Mouse (Mus musculus): Measurements from ENCODE around the gene Hax1. TPM values are rescaled to one million over a fixed set of nuclear protein-coding genes. Genes with fewer than 3 reads are reported as not detected.
A peak's percentile ranks its signal among the peaks of the same experiment; 100 is the strongest.

Hax1 gene
- total RNA-seq (2021), result 100 to 1,000 TPM; 159 to 161 TPM
- long read RNA-seq, experiment 1, transcript Hax1-201 (7 exons, 1,139 nt), result major isoform, 78 of 95 reads
- long read RNA-seq, experiment 1, transcript Hax1-205 (7 exons, 1,092 nt), result minor isoform, 5 of 95 reads
- long read RNA-seq, experiment 1, partial matches to known transcripts, result 9 of 95 reads
- long read RNA-seq, experiment 1, other reads (novel, unspliced or antisense), result 2 of 95 reads
- long read RNA-seq, experiment 2, transcript Hax1-201 (7 exons, 1,139 nt), result major isoform, 37 of 44 reads
- long read RNA-seq, experiment 2, partial matches to known transcripts, result 1 of 44 reads
- long read RNA-seq, experiment 2, other reads (novel, unspliced or antisense), result 2 of 44 reads

DNA sequence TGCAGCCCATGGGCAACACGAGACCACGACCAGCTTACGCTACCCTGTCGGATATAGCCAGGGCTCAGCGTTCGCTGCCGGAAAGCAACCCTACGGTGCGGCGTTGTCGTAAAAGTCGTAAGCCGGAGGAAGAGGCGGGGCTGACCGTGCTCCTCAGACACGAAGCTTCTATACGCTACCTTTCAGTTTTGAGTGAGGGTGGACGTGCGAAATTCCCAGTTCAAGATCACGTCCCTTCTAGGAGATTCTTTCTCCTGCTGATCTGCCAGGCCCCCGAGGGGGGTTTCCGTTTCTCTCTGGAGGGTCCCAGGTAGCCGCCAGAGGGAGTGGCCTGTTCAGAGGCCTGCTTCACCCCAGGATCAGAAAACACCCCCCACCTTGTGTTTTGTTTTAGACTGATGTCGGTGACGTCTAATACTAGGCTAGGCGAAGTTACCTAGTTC is at the start of gene Hax1:
Gene Hax1, minus strand, starts transcription at position 169 of the 443 bp plus-strand sequence.
- DNase-seq, result peak; percentile 94 to 95

DNA sequence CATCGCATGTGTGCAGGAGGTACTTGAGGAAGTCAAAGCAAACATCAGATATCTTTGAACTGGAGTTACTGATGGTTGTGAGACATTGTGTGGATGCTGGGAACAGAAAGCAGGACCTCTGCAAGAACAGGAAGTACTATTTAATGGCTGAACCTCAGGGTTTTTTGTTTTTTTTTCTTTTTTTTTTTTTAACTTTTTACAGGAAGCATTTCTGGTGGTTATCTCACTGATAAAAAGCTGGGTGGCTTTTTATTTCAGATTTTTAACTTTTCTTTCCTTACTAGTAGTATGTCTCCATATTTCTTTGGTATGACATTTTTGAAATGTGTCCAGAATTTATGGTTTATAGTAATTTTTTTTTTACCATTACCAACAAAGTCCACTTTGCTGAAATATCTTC is 37.7 kb upstream of the Hax1 start:
- DNase-seq, result no peak

DNA sequence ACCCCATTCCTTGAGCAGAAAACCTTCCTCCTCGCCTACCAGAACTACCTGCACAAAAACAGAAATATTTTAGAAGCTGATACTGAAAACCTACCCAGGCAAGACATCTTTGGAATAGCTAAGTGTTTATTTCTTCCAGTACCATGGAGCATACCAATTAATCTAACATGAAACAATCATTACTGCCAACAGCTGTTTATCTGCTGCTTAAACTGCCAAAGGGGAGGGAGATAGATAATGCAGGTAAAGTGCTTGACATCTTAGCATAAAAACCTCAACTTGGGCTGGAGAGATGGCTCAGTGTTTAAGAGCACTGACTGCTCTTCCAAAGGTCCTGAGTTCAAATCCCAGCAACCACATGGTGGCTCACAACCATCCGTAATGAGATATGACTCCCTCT is 36.1 kb upstream of the Hax1 start:
- no peak for DNase-seq

DNA sequence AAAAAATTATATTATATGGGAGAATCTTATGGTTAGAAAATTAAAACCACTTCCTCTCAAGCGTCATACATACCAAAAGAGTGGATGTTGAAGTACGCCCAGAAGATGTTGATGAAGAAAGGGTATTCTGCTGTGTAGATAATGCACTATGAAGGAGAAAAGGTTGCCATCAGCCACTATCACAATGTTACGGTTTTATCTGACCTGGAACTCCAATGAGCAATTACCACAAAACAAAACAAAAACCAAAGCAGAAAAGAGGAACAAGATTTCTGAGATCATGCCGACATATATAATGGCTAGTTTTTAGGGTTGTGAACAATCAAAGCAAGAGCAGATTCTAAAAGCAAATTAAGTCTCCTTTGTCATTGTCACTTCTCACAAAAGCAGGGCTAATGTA is 18.0 kb upstream of the Hax1 start:
- DNase-seq, result no peak

DNA sequence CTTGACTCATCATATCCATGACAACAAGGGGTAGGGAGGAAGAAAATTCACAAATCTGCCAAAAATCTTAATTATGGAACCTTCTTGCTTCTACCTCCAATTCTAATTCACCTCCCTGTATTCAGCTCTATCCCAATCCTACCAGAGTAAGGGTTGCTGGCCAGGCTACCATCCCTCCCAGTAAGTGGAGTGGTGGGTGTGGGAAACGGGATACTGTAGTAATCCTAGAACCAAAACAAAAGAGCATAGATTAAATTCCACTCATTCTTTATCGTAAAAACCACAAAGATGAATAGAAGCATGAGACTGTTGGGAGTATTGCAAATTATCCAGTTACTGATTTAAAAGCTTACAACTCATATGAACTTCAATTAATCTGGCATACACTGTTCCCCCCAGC is 11.7 kb upstream of the Hax1 start:
- no peak for DNase-seq

DNA sequence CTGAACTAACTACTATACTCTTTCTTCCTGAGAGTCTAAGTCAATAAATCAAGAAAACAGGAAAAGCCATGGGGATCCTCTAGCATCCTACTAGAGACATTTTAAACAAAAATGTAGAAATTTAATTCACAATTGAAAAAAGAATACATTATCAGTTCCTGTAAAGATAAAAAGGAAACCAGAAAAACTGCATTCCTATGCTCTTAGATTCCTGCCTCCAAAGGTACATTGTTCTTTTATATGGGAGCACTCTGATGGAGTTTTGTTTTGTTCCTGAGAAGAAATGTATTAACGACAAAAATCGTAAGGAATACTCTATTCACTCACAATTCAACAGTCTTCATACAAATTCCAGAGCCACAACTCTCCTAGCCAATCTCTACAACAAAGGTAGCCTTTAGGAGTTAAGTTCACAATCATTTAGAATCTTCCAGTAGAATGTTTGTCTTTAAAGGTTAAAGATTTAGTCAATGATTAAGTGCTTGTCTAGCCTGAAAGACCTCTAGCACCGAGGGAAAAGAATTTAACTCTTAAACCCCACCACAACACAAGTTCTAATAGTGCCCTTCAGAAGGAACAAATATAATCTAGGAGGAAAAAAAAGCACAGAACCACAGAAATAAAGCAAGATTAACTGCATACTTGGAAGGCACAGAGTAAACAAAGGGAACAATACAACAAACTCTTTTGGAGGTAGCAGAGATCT is 5.7 kb upstream of the Hax1 start:
- no peak for DNase-seq

DNA sequence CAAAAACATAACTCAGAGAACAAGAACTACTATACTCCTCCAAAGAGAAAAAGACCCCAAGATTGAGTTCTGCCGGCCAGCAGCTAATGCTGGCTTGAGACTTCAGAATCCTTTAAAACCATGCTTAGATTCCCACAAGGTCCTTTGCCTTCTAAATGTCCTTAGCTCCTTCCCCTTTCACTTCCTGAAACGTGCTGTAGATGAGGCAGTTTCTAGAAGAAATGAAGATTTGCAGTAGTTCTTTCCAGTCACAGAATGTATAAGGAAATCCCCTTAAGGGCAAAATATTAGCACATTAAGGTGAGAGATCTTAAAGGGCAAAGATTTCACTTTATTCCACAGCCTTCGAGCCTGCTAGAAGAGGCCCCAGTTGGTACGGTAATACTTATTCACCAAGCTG is 1.2 kb upstream of the Hax1 start:
- DNase-seq, result no peak

DNA sequence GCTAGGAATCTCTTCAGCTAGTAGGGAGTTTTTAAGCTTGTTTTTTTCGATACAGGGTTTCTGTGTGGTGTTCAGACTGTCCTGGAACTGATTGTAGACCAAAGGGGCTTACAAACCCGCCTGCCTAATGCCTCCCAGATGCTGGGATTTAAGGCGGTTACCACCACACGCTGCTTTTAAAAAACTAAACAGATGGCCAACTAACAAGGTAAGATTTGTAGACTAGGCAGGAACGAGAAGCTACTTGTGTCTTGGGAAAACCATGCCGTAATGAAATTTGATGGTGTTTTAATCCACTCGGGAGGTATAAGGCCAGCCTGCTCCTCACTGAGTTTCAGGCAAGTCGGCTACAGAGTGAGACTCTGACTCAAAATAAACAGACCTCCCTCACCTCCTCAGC is 510 bp upstream of the Hax1 start:
- no peak for DNase-seq

DNA sequence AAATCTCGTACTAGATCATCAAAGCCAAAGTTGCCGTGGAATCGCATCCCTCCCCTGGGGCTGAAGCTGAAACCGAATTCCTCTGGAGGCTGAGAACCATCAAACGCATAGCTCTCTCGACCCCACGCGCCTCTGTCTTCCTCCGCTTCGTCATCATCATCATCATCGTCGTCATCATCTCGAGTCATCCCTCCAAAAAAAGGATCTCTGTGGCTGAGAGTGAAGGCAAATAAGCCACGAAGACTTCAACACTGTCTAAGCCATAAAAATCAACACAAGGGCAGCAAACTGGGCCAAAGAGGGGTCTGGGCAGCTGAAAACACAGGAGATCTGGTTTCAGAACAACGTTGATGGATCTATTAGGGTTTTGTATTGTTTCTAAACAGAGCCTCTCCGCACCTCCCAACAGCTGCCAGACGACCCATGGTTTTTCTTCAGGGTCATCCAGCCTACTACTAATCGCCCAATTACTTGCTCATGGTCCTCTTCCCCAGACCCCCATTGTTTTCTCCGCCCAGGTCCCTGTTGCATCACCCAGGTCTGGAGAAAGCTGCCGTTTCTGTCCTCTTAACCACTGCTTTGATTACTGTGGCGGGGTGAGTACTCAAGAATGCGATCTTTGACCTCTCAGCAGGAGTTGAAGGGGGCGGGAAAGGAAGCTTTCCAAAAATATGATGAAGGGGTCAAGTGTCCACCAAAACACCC is 637 bp downstream of the Hax1 start:
- DNase-seq, result peak; percentile 17 to 20

DNA sequence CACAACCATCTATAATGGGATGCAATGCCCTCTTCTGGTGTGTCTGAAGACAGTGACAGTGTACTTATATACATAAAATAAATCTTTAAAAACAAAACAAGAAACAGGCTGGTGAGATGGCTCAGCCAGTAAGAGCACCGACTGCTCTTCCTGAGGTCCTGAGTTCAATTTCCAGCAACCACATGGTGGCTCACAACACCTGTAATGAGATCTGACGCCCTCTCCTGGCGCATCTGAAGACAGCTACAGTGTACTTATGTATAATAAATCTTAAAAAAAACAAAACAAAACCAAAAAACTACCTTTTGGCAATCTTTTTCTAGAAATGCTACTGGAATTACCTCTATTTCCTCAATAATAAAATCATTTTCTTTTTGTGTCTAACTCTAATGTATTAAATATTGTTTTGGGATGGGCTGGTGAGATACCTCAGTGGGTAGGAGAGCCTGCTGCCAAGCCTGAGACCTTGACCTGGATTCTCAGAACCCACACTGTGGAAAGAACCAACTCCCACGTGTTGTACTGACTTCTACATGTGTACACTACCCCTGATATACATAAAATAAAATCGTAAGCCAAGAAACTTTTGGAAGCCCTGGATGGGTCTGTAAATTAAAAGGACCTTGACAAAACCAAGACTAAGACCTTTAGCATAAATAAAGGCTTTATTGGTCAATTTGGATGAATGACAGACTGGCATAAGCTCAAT is 3.6 kb downstream of the Hax1 start:
- DNase-seq, result peak; percentile 47 to 51

DNA sequence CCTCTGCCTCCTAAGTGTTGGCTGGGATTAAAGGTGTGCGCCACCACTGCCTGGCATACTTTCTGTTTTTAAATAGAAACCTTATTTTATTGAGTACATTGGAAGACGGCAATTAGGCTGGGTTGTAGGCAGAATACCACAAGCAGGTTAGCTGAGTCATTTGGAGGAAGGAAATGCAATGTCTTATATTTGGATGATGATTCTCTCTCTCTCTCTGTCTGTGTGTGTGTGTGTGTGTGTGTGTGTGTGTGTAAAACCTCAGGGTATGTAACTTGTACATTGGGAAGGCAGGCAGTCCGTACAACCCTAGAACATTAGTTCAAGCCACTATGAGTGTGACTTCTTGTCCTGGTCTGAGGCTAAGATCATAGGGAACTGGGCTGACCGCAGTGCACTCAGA is 10.8 kb downstream of the Hax1 start:
- no peak for DNase-seq

DNA sequence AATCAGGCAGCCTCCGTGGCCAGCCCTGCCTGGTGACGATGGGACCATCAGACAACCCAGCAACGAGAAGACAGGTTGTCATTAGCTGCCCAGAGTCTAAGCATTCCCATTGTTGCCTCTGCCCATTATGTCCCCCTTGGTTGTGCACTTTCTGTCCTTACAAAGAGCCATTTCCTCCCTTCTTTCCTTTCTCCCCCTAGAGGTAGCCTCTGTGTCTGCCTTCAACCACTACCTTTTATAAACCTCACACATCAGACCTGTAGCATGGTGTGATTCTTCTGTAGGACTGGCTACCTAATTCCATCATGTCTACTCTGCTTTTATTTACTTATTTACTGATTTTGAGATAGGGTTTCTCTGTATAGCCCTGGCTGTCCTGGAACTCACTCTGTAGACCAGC is 11.4 kb downstream of the Hax1 start:
- no peak for DNase-seq

DNA sequence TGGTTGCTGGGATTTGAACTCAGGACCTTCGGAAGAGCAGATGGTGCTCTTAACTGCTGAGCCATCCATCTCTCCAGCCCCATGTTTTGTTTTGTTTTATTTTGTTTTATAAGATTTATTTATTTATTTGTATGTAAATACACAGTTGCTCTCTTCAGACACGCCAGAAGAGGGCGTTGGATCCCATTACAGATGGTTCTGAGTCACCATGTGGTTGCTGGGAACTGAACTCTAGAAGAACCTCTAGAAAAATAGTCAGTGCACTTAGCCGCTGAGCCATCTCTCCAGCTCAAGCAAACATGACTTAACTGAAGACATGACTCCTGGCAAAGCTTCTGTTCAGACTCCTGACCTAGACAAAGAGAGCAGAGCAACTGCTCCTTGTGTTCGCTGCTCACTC is 16.2 kb downstream of the Hax1 start:
- DNase-seq, result no peak

DNA sequence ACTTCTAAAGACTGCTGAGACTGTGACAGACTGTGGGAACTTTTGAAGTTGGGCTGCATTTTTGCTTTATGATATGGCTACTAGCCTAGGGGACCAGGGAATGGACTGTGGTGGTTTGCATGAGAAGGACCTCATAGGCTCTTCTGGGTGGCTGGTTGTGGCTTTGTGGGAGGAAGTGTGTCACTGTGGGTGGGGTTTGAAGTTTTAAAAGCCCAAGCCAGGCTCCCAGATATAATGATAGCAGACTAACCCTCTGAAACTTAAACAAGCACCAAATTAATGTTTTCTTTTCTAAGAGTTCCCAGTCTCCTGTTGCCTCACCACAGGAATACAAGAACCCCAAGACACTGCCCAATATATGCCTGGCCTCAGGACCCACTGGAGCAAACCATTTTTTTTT is 21.7 kb downstream of the Hax1 start:
- DNase-seq, result no peak

DNA sequence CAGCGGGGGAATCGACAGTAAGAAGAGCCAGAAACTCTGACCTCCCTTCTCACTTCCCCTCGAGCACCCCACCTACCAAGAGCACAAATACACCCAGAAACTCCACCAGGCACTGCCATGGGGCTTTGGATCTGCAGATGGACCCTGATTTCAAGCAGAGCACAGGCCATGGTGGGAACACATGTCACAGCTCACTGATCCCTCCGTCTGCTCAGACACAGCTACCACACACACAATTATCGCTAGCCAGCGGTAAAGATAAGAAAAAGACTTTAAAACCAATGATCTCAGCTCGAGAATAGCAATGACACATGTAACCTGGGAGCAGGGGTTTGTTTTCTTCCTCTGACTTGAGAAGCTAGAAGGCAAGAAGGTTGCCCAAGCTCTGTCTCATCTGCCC is 30.1 kb downstream of the Hax1 start:
- DNase-seq, result no peak

DNA sequence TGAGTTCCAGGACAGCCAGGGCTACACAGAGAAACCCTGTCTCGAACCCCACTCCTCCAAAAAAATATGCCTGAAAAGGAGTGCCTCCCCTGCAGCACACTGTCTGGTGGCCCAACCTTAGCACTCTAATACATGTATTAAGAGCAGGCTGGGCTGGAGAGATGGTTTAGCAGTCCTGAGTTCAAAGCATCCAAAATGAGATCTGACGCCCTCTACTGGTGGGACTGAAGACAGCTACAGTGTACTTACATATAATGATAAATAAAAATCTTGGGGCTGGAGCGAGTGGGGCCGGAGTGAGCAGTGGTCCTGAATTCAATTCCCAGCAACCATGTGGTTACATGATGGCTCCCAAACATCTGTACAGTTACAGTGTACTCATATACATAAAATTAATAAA is 31.6 kb downstream of the Hax1 start:
- DNase-seq, result no peak

DNA sequence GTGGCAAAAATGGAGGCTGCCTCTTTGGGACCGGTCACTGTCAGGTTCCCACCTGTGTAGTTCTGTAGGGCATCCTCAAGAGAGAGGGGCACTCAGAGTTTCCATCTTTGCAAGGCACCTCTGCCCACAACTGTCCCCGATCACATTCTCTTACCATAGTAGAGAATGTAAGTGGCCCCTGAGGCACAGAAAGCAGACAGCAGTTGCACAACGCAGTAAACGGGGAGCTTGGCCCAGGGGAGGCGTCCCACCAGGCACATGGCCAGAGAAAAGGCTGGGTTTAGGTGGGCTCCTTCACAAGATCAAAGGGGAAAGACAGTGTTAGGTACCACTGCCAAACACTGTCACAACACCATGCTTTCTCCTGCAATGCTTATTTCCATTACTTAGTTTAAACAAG is 32.6 kb downstream of the Hax1 start:
- no peak for DNase-seq

DNA sequence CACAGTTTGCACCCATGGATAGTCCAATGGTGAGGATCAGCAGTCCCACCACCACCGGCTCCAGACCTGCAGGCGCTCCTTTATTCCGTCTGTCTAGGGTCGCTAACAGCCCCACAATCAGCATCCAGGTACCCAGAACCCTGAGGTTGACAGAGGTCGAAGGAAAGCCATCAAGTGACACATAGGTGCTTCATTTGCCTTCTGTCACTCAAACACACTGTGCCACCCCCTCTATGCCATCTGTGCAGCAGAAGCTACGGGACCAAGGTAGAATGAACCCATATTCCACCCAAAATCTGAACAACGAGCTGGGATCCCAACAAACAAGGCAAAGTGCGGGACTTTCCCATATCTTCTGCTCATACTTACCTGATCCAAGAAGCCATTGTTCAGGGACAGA is 33.0 kb downstream of the Hax1 start:
- DNase-seq, result no peak

DNA sequence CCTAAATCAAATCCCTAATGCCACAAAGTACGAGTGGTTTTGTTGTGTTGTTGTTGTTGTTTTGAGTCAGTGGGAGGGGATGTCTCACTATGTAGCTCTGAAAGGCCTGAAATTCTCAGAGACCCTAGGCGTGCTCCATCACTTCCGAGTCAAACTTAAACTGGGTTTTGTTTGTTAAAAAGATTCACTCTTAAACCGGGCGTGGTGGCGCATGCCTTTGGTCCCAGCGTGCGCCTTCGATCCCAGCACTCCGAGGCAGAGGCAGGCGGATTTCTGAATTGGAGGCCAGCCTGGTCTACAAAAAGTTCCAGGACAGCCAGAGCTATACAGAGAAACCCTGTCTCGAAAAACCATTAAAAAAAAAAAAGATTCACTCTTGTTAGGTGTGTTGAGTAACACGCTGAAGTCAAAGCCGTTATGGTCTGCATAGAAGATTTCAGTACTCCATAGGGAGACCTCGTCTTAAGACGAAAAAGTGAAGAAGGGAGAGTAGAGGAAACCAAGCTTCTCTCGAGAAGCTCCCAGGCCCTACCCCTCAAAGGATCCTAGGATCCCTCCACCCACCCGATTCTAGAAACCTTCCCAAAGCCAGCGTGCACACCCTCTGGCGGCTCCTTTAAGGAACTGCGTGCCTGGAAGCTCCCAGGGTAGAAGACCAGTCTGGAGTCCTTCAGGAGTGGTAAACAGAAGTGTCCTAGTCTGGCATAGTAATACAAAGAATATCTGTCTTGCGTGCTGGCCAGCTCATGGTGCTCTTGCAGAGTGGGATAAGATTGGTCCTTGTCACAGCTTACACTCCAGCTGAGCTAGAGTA is 34.4 kb downstream of the Hax1 start:
- peak; percentile 72 to 78 for DNase-seq

DNA sequence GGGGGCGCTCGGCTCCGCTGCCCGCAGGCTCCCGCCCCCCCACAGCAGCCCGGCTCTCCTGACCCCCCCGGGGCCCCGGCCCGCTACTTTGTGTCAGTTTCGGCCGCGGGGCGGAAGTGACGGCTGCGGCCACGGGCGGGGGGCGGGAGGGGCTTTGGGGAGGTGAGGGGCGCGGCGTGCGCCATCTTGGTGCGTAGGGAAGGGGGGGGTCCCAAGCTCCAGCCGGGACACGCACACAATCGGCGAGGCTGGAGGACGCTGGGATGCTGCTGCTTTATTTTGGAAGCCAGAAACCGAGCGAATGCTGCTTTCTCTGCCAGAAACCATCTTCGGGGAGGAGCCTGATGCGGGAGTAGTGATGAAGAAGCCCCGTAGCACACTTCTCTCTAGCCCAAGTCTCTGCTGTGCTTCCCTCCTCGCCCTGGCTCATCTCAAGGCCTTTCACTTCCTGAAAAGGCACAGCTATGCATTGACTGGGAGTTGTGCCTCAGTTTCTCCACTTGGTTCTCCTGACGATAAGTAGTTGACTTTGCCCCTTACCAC is 35.3 kb downstream of the Hax1 start, which contains the start of gene Atp8b2:
Gene Atp8b2, minus strand, starts transcription at position 288 of the 543 bp plus-strand sequence.
- DNase-seq, result peak; percentile 63 to 80

DNA sequence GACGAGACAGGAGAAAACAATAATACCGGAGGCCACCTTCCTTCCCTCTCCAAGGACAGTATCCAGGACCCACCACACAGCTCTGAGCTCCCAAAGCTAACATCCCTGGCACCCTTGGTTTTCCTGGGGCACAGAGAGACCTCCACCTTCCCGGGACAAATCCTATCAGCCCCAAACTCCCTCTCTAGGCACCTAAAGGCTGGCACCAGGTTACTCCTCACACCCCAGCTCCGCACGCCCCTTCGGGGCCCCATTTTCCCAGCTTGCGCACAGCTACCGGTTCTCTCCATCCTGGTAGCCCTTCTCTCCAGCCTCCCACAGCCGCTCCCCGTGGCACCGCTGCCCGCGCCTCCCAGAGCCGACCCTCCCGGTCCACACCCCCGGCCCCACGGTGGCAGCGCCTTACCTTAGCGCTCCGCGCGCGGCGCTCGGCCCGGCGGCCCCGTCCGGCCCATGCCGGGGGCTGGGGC is 35.8 kb downstream of the Hax1 start:
- DNase-seq, result no peak

Measured in adrenal gland, postnatal 36 days (tissue).